Mouse (Mus musculus) right cerebral cortex, adult 18-20 months (tissue): Measurements from ENCODE around the gene Gm3095.
"Not testable (repeated sequence)": the region's sequence is repeated elsewhere in the genome, so short reads cannot be mapped to it uniquely, and the experiment has no call there.

Source experiments
- DNase-seq: peaks from one replicate; pipeline ENCODE4 v3.0.0; 2022; ENCODE audit warnings: mixed read lengths

The Gm3095 gene

GRCm38 (mm10) chr14:3963247-3963646 is at the start of gene Gm3095:
TSS of gene Gm3095 (plus strand) at chr14:3963547.
- DNase-seq: not testable (repeated sequence)

- not testable (repeated sequence) for DNase-seq
Observed at GRCm38 (mm10) chr14:3931456-3931855, 31.9 kb upstream of the Gm3095 start, which contains the start of gene Gm3029. TSS of gene Gm3029 (plus strand) at chr14:3931756.

- DNase-seq: not testable (repeated sequence)
Observed at GRCm38 (mm10) chr14:3998094-3998493, 34.7 kb downstream of the Gm3095 start, which contains the start of gene Gm3099. TSS of gene Gm3099 (plus strand) at chr14:3998394.
